Mouse (Mus musculus): ENCODE measurements around the gene Bbc3. TPM values are rescaled to one million over a fixed set of nuclear protein-coding genes. Genes with fewer than 3 reads are reported as not detected.

Bbc3 gene
- polyA plus RNA-seq, 1 experiment from 2014 or later = 3.7 TPM

GRCm38 (mm10) chr7:16324661-16325060, 16.5 kb downstream of the Bbc3 start:
- TF ChIP-seq CTCF (IDR thresholded peaks at IDR 0.05; ENCODE audit: low read depth) = no peak
- no peak for TF ChIP-seq EP300 (IDR thresholded peaks at IDR 0.05; ENCODE audit: low read depth)
- WGBS (ENCODE audit: insufficient replicate concordance) = 93% methylated on average over 7 of the region's 7 CpGs
- peaks cover 24% of the 10 kb centered on the region for H3K36me3 ChIP-seq (replicated peaks; ENCODE audit: insufficient read depth, low read length)
- DNase-seq = no peak
- no peak overlapping the region for H3K4me2 ChIP-seq (ENCODE audit: low read depth, low read length)
- H3K27me3 ChIP-seq (ENCODE audit: insufficient read depth, low read length) = no peaks in the 10 kb centered on the region
- peaks cover 5% of the 10 kb centered on the region for H3K4me1 ChIP-seq (ENCODE audit: insufficient read depth)
- no peaks in the 10 kb centered on the region for H3K9me3 ChIP-seq (ENCODE audit: low read length)
- H3K9ac ChIP-seq (replicated peaks) = no peak overlapping the region
- ATAC-seq = no peak
- H3K27ac ChIP-seq (ENCODE audit: low read depth) = no peak overlapping the region
- H3K4me3 ChIP-seq (ENCODE audit: low read depth, low read length) = no peak overlapping the region

GRCm38 (mm10) chr7:16325920-16326606, 17.9 kb downstream of the Bbc3 start:
- DNase-seq = peak; percentile 75
- H3K36me3 ChIP-seq (replicated peaks; ENCODE audit: insufficient read depth, low read length) = peaks cover 35% of the 10 kb centered on the region
- peak; percentile 93 for TF ChIP-seq CTCF (IDR thresholded peaks at IDR 0.05; ENCODE audit: low read depth)
- TF ChIP-seq EP300 (IDR thresholded peaks at IDR 0.05; ENCODE audit: low read depth) = no peak
- no peak overlapping the region for H3K4me2 ChIP-seq (ENCODE audit: low read depth, low read length)
- H3K4me3 ChIP-seq (ENCODE audit: low read depth, low read length) = no peak overlapping the region
- H3K27me3 ChIP-seq (ENCODE audit: insufficient read depth, low read length) = no peaks in the 10 kb centered on the region
- no peaks in the 10 kb centered on the region for H3K9me3 ChIP-seq (ENCODE audit: low read length)
- peaks cover 4% of the 10 kb centered on the region for H3K4me1 ChIP-seq (ENCODE audit: insufficient read depth)
- H3K27ac ChIP-seq (ENCODE audit: low read depth) = peak overlapping the region; percentile 55; the same call in 1 of the 2 replicates
- 34% methylated on average over 8 of the region's 8 CpGs for WGBS (ENCODE audit: insufficient replicate concordance)
- ATAC-seq = peak; percentile 93
- peak overlapping the region; percentile 33; the same call in 1 of the 2 replicates for H3K9ac ChIP-seq (replicated peaks)

GRCm38 (mm10) chr7:16326607-16326971, 18.4 kb downstream of the Bbc3 start:
- Histone ChIP-seq H3K9ac (replicated peaks) (no peak overlapping the region), H3K4me1 (ENCODE audit: insufficient read depth) (peaks cover 3% of the 10 kb centered on the region; the same call in 1 of the 2 replicates), H3K9me3 (ENCODE audit: low read length) (no peaks in the 10 kb centered on the region), H3K27ac (ENCODE audit: low read depth) (no peak overlapping the region), H3K4me3 (ENCODE audit: low read depth, low read length) (no peak overlapping the region), H3K36me3 (replicated peaks; ENCODE audit: insufficient read depth, low read length) (peaks cover 35% of the 10 kb centered on the region), H3K4me2 (ENCODE audit: low read depth, low read length) (no peak overlapping the region), H3K27me3 (ENCODE audit: insufficient read depth, low read length) (no peaks in the 10 kb centered on the region)
- DNase-seq (no peak), ATAC-seq (peak; percentile 5; the same call in 1 of the 2 replicates)
- 96% methylated on average over 2 of the region's 2 CpGs for WGBS (ENCODE audit: insufficient replicate concordance)
- TF ChIP-seq EP300 (IDR thresholded peaks at IDR 0.05; ENCODE audit: low read depth) = no peak
- no peak for TF ChIP-seq CTCF (IDR thresholded peaks at IDR 0.05; ENCODE audit: low read depth)

DNA sequence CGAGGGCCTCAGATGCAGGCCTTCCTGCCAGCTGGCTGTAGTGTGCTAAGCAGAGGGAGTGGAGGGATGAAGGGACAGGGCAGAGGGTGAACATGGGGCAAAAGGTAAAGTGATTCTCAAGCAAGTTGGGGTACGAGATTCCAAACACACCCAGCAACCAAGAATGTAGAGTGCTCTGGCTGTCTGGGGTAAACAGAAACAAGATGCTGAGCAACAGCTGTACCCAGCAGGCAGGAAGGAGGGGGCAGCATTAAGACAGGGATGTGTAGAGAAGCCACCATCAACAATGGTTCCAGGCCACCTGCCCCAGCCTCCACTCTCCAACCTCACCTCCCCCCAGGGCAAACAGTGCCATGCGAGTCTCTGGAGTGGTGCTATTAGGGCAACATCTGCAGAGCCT, 21.0 kb downstream of the Bbc3 start:
- peaks cover 51% of the 10 kb centered on the region for H3K36me3 ChIP-seq (replicated peaks; ENCODE audit: insufficient read depth, low read length)
- no peaks in the 10 kb centered on the region for H3K9me3 ChIP-seq (ENCODE audit: low read length)
- H3K4me2 ChIP-seq (ENCODE audit: low read depth, low read length) = no peak overlapping the region
- H3K4me3 ChIP-seq (ENCODE audit: low read depth, low read length) = no peak overlapping the region
- H3K27me3 ChIP-seq (ENCODE audit: insufficient read depth, low read length) = no peaks in the 10 kb centered on the region
- WGBS (ENCODE audit: insufficient replicate concordance) = 86% methylated on average over 3 of the region's 3 CpGs
- H3K4me1 ChIP-seq (ENCODE audit: insufficient read depth) = peaks cover 3% of the 10 kb centered on the region; the same call in 1 of the 2 replicates
- no peak overlapping the region for H3K27ac ChIP-seq (ENCODE audit: low read depth)
- H3K9ac ChIP-seq (replicated peaks) = no peak overlapping the region
- TF ChIP-seq CTCF (IDR thresholded peaks at IDR 0.05; ENCODE audit: low read depth) = no peak
- no peak for TF ChIP-seq EP300 (IDR thresholded peaks at IDR 0.05; ENCODE audit: low read depth)
- DNase-seq (no peak), ATAC-seq (no peak)

DNA sequence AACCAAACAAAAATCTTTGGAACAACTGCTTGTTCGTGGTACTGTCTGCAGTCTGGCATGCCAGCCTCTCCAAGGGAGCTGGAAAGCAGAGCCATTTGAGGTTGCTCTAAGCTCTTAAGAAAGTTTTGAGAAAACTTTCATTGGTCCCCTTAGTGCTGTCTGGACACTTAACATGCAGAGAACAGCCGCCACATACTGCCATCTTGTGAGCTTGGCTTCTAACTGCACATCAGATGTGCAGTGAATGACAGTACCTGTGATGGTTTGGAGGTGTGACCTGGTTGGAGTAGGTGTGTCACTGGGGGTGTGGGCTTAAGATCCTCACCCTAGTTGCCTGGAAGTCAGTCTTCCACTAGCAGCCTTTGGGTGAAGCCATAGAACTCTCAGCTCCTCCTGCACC, 29.5 kb downstream of the Bbc3 start:
- Histone ChIP-seq H3K9me3 (ENCODE audit: low read length) (no peaks in the 10 kb centered on the region), H3K4me3 (ENCODE audit: low read depth, low read length) (no peak overlapping the region), H3K4me1 (ENCODE audit: insufficient read depth) (no peaks in the 10 kb centered on the region), H3K4me2 (ENCODE audit: low read depth, low read length) (no peak overlapping the region), H3K36me3 (replicated peaks; ENCODE audit: insufficient read depth, low read length) (peaks cover 37% of the 10 kb centered on the region), H3K9ac (replicated peaks) (no peak overlapping the region), H3K27me3 (ENCODE audit: insufficient read depth, low read length) (no peaks in the 10 kb centered on the region), H3K27ac (ENCODE audit: low read depth) (no peak overlapping the region)
- DNase-seq (no peak), ATAC-seq (no peak)
- WGBS (ENCODE audit: insufficient replicate concordance) = 85% methylated on average over 2 of the region's 2 CpGs
- TF ChIP-seq CTCF (IDR thresholded peaks at IDR 0.05; ENCODE audit: low read depth) (peak; percentile 38), EP300 (IDR thresholded peaks at IDR 0.05; ENCODE audit: low read depth) (no peak)

GRCm38 (mm10) chr7:16344598-16344997, 36.4 kb downstream of the Bbc3 start:
- H3K27ac ChIP-seq (ENCODE audit: low read depth) = no peak overlapping the region
- no peak overlapping the region for H3K9ac ChIP-seq (replicated peaks)
- no peak for TF ChIP-seq CTCF (IDR thresholded peaks at IDR 0.05; ENCODE audit: low read depth)
- no peak for TF ChIP-seq EP300 (IDR thresholded peaks at IDR 0.05; ENCODE audit: low read depth)
- no peaks in the 10 kb centered on the region for H3K27me3 ChIP-seq (ENCODE audit: insufficient read depth, low read length)
- ATAC-seq (no peak), DNase-seq (no peak)
- peaks cover 21% of the 10 kb centered on the region; the same call in 1 of the 2 replicates for H3K36me3 ChIP-seq (replicated peaks; ENCODE audit: insufficient read depth, low read length)
- 76% methylated on average over 3 of the region's 3 CpGs for WGBS (ENCODE audit: insufficient replicate concordance)
- H3K4me1 ChIP-seq (ENCODE audit: insufficient read depth) = no peaks in the 10 kb centered on the region
- H3K4me2 ChIP-seq (ENCODE audit: low read depth, low read length) = no peak overlapping the region
- H3K9me3 ChIP-seq (ENCODE audit: low read length) = no peaks in the 10 kb centered on the region
- no peak overlapping the region for H3K4me3 ChIP-seq (ENCODE audit: low read depth, low read length)
